Mouse (Mus musculus) adrenal gland, postnatal 14 days (tissue): ENCODE data around the gene Eif4e. TPM values are rescaled to one million over a fixed set of nuclear protein-coding genes. Genes with fewer than 3 reads are reported as not detected.

ENCODE experiments used
- DNase-seq: peaks from one replicate; pipeline ENCODE4 v3.0.0; 2021; ENCODE audit warnings: mixed read lengths
- long read RNA-seq, 2 experiments: library from polyadenylated mRNA; stranded (forward); transcript quantifications; one replicate each; pipeline ENCODE4 v2.0.0; 2021
- total RNA-seq: library from RNA; stranded (reverse); gene quantifications from 2 replicates; pipeline ENCODE4 v1.2.3, GENCODE M21; 2021

Gene Eif4e
- 171 and 181 TPM in 2 replicates for total RNA-seq
- long read RNA-seq, experiment 1, full-length matches to known transcripts: 184 of 195 reads
- long read RNA-seq, experiment 1, partial matches to known transcripts: 7 of 195 reads
- long read RNA-seq, experiment 1, other reads (novel, unspliced or antisense): 4 of 195 reads
- long read RNA-seq, experiment 2, transcript Eif4e-204 (7 exons, 1,421 nt): major isoform, 113 of 126 reads
- long read RNA-seq, experiment 2, partial matches to known transcripts: 10 of 126 reads
- long read RNA-seq, experiment 2, other reads (novel, unspliced or antisense): 2 of 126 reads

DNA sequence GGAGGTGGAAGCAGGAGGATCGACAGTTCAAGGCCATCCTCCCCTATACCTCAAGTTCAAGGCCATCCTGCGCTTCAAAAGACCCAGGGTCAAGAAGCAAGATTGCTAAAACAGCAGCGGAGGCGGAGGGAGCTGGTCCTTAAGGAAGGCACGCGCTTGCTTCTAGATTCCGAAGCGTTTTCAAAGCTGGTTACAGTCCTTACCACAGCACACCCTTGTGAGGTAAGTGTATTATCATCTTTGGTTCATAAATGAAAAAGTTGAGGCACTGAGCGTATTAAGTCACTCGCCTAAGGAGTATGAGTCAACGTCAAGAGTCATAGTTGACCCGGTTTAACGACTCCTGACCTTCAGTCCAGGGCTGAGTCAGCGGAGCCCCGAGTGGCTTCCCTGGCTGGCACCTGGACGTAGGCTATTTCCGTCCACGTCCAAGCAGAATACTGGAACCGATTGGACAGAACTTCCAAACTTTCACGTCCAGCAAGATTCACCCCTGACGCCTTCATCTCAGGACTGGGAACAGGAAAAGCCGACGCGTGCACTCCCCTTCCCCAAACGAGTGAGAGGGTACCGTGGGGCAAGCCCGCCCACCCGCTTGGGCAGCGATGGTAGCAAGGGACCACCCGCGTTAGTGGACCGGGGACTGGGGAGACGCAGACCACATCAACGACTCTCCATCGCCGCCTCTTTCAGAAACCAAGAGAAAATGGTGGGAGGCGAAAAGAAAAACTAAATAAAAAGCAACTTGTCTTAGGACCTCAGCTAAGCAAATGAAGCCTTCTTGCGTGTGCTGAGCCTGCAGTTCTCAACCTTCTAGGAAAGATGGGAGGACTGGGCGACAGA lies at the start of gene Eif4e:
TSS of gene Eif4e (plus strand) at position 107 of the 843 bp plus-strand sequence.
- peak; percentile 88 for DNase-seq

DNA sequence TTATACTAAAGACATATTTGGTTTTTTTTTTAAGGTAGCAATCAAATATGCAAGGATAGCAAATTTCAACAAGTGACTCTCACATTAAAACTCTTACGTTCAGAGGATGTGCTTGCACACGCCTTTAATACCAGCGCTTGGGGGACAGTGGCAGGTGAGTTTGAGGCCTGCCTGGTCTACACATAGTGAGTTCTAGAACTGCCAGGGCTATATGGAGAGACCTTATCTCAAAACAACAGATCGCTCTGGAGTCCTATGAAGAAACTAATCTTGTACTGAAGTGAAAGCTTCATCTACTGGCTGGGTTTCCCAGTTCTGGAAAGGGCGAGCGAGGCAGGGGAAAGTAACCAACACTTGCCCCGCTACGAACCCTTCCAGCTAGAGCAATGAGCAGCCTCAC lies 46.5 kb upstream of the Eif4e start:
- DNase-seq: no peak

DNA sequence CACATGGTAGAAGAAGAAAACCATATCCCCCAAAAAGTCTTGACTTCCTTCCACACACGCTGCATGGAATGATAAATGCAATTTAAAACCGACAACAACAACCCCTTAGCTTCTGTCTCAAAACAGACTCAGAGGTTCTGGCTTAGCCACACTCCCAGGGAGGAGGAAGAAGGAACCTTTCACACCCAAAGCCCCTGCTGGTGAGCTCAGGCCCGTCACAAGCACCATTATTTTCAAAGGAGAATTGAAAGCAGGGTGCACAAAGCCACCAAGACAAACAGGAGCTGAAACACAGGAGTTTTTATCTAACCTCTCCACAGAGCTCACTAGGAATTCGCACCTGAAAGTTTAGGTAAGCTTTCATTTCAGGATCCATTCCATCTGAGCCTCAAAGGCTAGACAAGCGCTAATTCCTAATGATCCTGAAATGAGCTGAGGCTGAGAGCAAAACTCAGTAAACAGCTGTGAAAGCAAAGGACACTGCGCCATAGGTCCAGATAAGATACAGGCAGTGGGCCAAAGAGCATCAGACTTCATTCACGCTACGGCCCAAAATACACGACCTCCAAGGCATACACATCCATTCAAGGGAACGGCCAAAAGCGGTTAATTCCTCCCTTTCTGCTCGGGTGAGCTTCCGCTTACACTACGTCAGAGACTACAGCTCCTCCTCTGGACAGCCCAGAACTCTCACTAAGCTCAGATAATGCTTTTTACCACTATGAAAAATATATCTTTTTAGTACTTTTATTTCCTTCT lies 44.3 kb upstream of the Eif4e start:
- peak; percentile 27 for DNase-seq

GRCm38 (mm10) chr3:138483240-138483639 lies 42.7 kb upstream of the Eif4e start:
- no peak for DNase-seq

DNA sequence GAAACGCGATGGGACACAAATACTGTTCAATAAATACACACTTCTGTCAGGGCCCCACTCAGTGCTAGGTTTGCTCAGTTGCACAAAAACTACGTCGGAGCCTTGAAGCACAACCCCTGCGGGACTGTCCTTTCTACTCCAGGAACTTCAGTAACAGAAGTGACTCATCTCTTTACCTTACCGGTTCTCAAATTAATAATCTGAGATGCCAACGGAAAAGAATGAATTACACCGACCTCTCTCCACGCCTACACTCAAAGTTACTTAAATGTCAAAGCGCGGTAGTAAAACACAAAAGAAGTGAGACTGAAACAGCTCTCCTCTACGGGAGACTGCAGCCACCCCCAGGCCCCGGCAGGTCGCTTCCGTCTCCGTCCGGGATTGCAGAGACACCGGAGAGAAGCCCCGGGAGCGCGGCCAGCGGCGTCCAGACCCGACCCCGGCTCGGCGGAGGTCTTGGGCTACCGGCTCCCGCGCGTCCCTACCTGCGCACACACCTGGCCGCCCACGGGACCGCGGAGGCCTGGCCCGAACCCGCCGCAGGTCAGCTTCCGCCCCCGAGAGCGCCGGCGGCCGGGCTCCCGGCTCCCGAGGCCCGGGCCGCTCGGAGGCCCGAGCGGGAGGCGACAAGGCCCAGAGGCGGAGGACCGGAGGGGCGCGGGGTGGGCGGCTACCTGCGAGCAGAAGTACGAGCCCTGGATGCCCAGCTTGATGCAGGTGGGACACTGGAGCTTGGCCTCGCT lies 37.2 kb upstream of the Eif4e start:
- DNase-seq: peak; percentile 62

DNA sequence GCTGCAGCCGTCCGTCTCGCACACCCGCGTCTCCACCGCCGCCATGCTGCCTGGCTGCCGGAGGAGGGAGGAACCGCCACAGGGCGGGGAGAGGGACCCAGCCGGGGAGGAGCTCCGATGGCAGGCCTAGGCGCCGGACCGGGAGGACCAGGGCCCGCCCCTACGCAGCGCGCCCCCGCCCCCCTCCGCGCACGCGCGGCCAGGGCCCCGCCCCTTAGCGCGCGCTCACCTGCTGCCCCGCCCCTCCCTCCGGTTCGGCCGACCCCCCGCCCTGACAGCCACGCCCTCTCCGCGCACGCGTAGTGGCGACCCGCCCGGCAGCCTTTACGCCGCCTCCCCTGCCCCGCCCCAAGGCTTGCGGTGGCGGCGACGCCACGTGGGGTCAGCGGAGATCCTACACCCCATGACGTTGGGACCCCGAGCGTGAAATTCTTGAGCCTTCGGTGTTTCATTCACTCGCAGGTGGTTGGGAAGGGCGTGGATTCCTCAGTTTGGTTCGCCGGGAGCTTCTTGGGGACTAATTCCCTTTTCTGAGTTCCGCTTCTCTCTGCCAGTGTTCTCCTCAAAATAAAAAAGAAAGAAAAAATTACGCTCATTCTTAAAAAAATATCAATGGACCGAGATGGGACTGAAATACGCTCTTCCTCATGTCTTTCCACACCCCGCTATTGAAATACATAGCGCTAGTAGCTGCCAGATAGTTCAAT lies 36.5 kb upstream of the Eif4e start, which contains the start of gene Metap1:
TSS of gene Metap1 (minus strand) at position 189 of the 707 bp plus-strand sequence.
- peak; percentile 100 for DNase-seq

DNA sequence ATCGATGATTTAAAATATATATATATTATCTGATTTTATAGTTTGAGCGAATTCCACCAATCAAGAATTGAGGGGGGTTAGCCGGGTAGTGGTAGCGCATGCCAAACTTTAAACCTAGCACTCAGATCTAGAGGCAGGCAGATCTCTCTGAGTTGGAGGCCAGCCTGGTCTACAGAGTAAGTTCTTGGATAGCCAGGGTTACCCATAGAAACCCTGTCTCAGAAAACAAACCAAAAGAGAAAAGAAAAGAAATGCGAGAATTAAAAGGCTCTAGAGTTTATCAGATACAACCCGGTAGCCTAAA lies 36.0 kb upstream of the Eif4e start:
- DNase-seq: no peak

DNA sequence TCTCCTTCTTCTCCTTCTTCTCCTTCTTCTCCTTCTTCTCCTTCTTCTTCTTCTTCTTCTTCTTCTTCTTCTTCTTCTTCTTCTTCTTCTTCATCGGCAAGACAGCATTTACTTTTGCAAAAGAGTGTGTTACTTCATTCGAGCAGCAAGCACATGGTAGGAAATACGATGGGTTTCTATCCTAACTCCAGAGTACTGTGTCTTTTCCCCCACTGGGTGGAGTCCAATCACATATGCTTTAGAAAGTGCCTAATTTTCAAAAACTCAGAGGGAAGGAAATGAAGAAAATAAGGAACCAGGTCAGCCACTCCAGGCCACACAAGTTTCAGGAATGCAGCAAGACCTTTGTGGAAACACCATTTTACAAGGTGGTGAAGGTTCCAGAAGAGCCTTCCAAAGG lies 32.3 kb upstream of the Eif4e start:
- no peak for DNase-seq

- DNase-seq: no peak
Measured at GRCm38 (mm10) chr3:138494565-138494964, 31.4 kb upstream of the Eif4e start.

DNA sequence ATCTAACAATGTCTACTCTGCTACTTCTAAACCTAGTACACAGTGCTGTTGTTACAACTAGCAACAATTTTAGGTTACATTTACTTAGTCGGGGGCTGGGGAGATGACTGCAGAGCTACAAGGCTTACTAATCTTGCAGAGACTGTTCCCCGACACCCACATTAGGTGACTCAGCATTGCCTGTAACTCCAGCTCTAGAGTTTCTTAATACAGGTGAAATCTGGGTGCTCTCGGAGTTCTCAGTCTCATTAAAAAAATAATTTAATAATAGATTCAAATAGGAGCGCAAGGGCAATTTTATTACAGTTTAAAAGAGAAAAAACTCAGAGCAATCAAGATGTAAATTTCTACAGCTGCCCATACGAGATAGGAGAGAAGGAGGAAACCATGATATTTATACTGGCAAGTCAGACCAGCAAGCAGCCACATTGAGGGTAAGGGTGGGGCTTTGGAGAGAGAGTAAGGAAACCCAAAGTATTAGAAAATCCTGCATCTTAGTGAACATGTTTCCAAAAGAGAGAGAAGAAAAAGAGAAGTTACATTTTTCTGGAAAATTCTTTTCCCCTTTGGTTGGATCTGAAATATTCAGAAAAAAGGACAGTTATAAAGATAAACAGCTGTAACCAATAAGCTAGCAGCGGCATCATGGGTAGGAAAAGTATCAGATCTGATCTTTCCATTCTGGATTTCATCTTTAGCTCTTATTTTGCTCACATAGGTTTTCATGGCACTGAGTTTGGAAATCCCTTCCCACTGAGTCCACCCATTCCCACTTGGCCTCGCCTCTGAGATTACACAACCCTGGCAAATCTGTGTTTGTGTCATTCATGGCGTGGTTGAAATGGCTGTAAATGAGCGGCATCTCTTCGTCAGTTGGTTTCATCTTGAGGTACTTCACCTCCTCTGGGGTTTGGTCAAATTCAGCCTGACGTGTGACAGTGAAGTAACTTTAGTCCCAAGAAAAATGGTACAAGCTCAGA lies 30.5 kb upstream of the Eif4e start:
- no peak for DNase-seq

- no peak for DNase-seq
Measured at GRCm38 (mm10) chr3:138498731-138499130, 27.2 kb upstream of the Eif4e start.

GRCm38 (mm10) chr3:138499854-138500740 lies 25.9 kb upstream of the Eif4e start:
- DNase-seq: no peak

DNA sequence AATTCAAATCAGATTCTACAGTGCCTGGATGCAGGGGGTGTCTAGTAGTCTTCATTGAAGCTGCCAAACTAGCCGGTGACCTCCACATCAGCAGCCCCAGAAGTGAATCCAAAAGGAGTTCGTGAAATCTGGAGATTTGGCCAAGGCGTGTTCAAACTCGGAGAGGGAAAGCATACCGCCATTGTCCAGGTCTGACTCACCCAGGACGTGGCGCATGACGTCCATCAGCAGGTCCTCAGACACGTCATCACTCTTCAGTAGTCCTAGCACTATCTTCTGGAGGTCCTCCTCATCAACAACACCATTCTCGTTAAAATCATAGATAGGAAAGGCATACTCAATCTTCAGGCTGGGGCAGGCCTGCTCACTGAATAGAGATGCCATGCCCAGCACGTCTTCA lies 22.2 kb upstream of the Eif4e start:
- no peak for DNase-seq

GRCm38 (mm10) chr3:138506749-138507148 lies 19.2 kb upstream of the Eif4e start:
- peak; percentile 60 for DNase-seq

DNA sequence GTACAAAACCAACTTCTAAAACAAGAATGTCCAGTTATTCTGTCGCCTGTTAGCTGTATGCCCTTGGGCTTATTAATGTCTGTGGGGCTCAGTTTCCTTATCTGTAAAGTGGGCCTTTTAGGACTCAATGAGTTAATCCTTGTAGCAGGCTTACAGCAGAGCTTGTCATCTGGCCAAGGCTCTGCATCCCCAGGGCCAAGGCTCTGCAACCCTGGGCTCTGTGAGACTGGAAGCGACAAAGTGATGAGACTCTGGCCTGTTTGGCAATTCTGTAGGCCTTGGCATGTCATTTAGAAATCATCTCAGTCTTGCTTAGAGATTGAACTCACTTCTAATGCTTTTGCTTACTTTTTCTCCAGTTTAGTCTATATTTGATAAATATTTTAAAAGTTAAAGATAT lies 16.4 kb upstream of the Eif4e start:
- peak; percentile 59 for DNase-seq

GRCm38 (mm10) chr3:138510471-138510870 lies 15.5 kb upstream of the Eif4e start:
- DNase-seq: no peak

- DNase-seq: no peak
Measured at GRCm38 (mm10) chr3:138513243-138513642, 12.7 kb upstream of the Eif4e start.

- DNase-seq: peak; percentile 19
Measured at GRCm38 (mm10) chr3:138514749-138515148, 11.2 kb upstream of the Eif4e start.
